Mouse (Mus musculus): ENCODE measurements around the gene Gpx2. TPM values are rescaled to one million over a fixed set of nuclear protein-coding genes. Genes with fewer than 3 reads are reported as not detected.

The Gpx2 gene
- polyA plus RNA-seq (2015; fragmentation: Nextera tagmentation; extraction: Ambion mirVana) = 69.0 and 91.0 TPM in 2 replicates

DNA sequence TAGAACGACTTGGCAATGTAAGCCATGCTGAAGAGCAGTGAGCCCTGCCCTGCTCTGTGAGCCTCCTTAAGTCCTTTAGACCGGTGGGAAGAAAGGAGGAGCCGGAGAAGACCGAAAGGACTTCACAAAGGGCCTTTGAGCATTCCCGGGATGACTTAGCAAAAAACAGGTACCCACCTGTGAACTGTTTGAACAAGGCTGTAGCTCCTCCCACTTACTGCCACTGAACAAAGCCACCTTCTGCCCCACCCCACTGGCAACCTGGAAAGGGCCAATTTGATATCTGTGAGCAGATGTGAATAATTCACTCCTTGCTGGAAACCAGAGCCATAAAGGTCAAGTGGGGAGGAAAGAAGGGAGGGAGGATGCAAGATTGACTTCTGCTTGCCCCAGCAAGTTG is at the start of gene Gpx2:
TSS of gene Gpx2 (minus strand) at position 205 of the 400 bp plus-strand sequence.
- H3K4me1 ChIP-seq (ENCODE audit: control insufficient read depth, insufficient read depth, low read length) = no peaks in the 10 kb centered on the region; the same call in 1 of the 2 replicates
- no peak within 1 kb of the TSS for H3K9ac ChIP-seq (ENCODE audit: low read depth, low read length)
- H3K4me3 ChIP-seq (ENCODE audit: low read length) = peak within 1 kb of the TSS; percentile 29
- H3K27me3 ChIP-seq (replicated peaks; ENCODE audit: control insufficient read depth, insufficient read depth, low read length) = no peaks in the 10 kb centered on the region
- WGBS = 58% methylated on average over 5 of the region's 5 CpGs
- no peaks in the 10 kb centered on the region for H3K36me3 ChIP-seq (ENCODE audit: control insufficient read depth, insufficient read depth, low read length)
- no peaks in the 10 kb centered on the region for H3K9me3 ChIP-seq (ENCODE audit: control insufficient read depth, low read length)
- peak within 1 kb of the TSS; percentile 13 for H3K4me2 ChIP-seq (ENCODE audit: low read depth, low read length)
- peak within 1 kb of the TSS; percentile 15; the same call in 1 of the 2 replicates for H3K27ac ChIP-seq (ENCODE audit: low read length)
- peak; percentile 74 for ATAC-seq

GRCm38 (mm10) chr12:76844346-76845061 is 49.1 kb upstream of the Gpx2 start:
- H3K4me2 ChIP-seq (ENCODE audit: low read depth, low read length) = no peak overlapping the region
- no peak overlapping the region for H3K27ac ChIP-seq (ENCODE audit: low read length)
- no peak overlapping the region for H3K4me3 ChIP-seq (ENCODE audit: low read length)
- no peaks in the 10 kb centered on the region for H3K36me3 ChIP-seq (ENCODE audit: control insufficient read depth, insufficient read depth, low read length)
- H3K9ac ChIP-seq (ENCODE audit: low read depth, low read length) = no peak overlapping the region
- 88% methylated on average over 15 of the region's 15 CpGs for WGBS
- ATAC-seq = no peak
- no peaks in the 10 kb centered on the region for H3K27me3 ChIP-seq (replicated peaks; ENCODE audit: control insufficient read depth, insufficient read depth, low read length)
- no peaks in the 10 kb centered on the region for H3K9me3 ChIP-seq (ENCODE audit: control insufficient read depth, low read length)
- H3K4me1 ChIP-seq (ENCODE audit: control insufficient read depth, insufficient read depth, low read length) = no peaks in the 10 kb centered on the region

- Histone ChIP-seq H3K9me3 (ENCODE audit: control insufficient read depth, low read length) (no peaks in the 10 kb centered on the region), H3K4me3 (ENCODE audit: low read length) (no peak overlapping the region), H3K4me2 (ENCODE audit: low read depth, low read length) (no peak overlapping the region), H3K27ac (ENCODE audit: low read length) (no peak overlapping the region), H3K4me1 (ENCODE audit: control insufficient read depth, insufficient read depth, low read length) (peaks cover 8% of the 10 kb centered on the region), H3K27me3 (replicated peaks; ENCODE audit: control insufficient read depth, insufficient read depth, low read length) (no peaks in the 10 kb centered on the region), H3K36me3 (ENCODE audit: control insufficient read depth, insufficient read depth, low read length) (no peaks in the 10 kb centered on the region), H3K9ac (ENCODE audit: low read depth, low read length) (no peak overlapping the region)
- 69% methylated on average over 6 of the region's 6 CpGs for WGBS
- no peak for ATAC-seq
These were observed 44.7 kb upstream of the Gpx2 start for GRCm38 (mm10) chr12:76840081-76840480.

DNA sequence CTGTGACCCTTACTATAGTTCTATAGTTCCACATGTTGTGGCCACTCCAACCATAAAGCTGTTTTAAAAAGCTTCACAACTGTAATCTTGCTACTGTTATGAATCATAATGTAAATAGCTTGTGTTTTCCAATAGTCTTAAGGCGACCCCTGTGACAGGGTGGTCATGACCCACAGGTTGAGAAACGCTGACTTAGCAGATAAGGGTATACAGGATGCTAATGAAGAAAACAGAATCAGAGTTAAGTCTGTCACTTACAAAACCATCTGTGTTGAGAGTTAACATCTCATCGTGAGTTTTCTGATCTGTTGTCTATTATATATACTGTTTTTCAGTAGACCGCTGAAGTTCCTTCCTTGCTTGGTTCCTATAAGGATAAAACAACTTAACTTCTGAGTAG is 43.9 kb upstream of the Gpx2 start:
- Histone ChIP-seq H3K4me3 (ENCODE audit: low read length) (no peak overlapping the region), H3K36me3 (ENCODE audit: control insufficient read depth, insufficient read depth, low read length) (no peaks in the 10 kb centered on the region), H3K9ac (ENCODE audit: low read depth, low read length) (no peak overlapping the region), H3K27ac (ENCODE audit: low read length) (no peak overlapping the region), H3K27me3 (replicated peaks; ENCODE audit: control insufficient read depth, insufficient read depth, low read length) (no peaks in the 10 kb centered on the region), H3K9me3 (ENCODE audit: control insufficient read depth, low read length) (no peaks in the 10 kb centered on the region), H3K4me2 (ENCODE audit: low read depth, low read length) (no peak overlapping the region), H3K4me1 (ENCODE audit: control insufficient read depth, insufficient read depth, low read length) (peaks cover 8% of the 10 kb centered on the region)
- no peak for ATAC-seq
- WGBS = 91% methylated on average over 4 of the region's 4 CpGs

DNA sequence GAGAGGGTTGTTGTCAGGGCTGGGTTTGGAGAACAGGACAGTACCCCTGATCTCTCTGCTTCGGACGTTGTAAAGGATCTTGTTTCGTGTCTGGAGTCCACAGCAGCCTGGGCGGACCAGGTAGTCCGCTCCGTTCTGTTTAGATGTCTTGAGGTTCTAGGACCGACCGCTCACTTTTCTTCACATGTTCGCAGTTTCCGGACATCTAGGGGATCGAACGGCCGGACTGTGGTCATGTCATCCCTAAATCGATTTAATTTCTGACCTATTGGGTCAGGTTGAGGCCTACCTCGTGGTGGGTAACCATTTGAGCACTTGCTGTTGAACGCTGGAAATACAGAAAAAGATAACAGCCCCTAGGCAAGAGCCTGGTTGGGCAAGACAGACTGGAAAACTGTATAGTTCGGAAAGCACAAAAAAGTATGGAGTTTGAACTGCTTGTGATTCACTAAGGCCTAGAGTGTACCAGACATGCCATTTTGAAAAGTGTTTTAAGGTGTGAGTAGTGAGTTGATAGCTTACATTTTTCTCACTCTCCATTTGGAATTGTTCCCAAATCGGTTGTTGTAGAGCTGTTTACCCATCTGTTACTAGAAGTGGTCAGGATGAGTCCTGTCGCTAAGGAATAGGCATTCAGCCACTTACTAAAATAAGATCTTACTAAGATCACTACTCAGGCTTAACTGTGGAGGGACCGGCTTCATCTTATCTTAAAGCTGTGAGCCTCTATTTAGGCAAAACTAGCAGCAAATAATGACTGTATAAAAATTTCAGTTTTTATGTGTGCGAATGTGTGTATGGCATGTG is 42.7 kb upstream of the Gpx2 start:
- WGBS = 12% methylated on average over 21 of the region's 21 CpGs
- H3K27me3 ChIP-seq (replicated peaks; ENCODE audit: control insufficient read depth, insufficient read depth, low read length) = no peaks in the 10 kb centered on the region
- peak; percentile 61 for ATAC-seq
- H3K4me3 ChIP-seq (ENCODE audit: low read length) = peak overlapping the region; percentile 74
- H3K4me1 ChIP-seq (ENCODE audit: control insufficient read depth, insufficient read depth, low read length) = peaks cover 8% of the 10 kb centered on the region
- H3K9ac ChIP-seq (ENCODE audit: low read depth, low read length) = peak overlapping the region; percentile 77
- no peaks in the 10 kb centered on the region for H3K36me3 ChIP-seq (ENCODE audit: control insufficient read depth, insufficient read depth, low read length)
- peak overlapping the region; percentile 66 for H3K4me2 ChIP-seq (ENCODE audit: low read depth, low read length)
- H3K27ac ChIP-seq (ENCODE audit: low read length) = no peak overlapping the region
- H3K9me3 ChIP-seq (ENCODE audit: control insufficient read depth, low read length) = no peaks in the 10 kb centered on the region

DNA sequence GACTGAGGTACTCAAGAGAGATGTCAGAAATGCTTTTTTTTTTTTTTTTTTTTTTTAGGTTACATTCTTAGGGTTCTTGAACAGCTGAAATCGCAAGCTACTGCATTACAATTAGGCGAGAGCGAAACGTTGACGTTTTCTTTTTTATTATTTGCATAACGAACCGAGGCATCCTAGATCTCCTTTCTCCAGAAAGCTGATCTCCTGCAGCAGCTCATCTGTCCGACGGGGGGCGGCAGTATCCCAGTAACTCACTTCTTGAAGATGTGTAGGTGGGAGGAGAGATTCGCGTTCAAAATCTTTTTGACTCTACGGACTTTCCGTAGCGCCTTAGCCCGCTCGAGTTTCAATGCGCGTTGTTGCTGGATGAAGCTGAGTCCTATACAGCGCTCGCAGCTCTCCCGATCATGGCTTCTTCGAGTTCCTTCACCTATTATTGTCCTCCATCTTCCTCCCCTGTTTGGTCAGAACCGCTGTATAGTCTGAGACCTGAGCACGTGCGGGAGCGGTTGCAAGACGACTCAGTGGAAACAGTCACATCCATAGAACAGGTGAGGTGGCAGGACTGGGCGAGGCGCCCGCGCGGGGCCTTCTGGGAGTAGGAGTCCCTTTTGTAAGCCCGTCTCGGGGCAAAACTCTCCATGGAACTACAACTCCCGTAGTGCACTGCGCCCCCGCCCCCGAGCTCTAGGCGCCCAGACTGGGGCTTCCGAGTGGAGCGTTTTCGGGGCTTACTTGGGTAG is 41.9 kb upstream of the Gpx2 start:
- Histone ChIP-seq H3K27ac (ENCODE audit: low read length) (no peak overlapping the region), H3K4me3 (ENCODE audit: low read length) (peak overlapping the region; percentile 74), H3K4me1 (ENCODE audit: control insufficient read depth, insufficient read depth, low read length) (peaks cover 8% of the 10 kb centered on the region), H3K36me3 (ENCODE audit: control insufficient read depth, insufficient read depth, low read length) (no peaks in the 10 kb centered on the region), H3K9me3 (ENCODE audit: control insufficient read depth, low read length) (no peaks in the 10 kb centered on the region), H3K9ac (ENCODE audit: low read depth, low read length) (peak overlapping the region; percentile 77), H3K4me2 (ENCODE audit: low read depth, low read length) (peak overlapping the region; percentile 66), H3K27me3 (replicated peaks; ENCODE audit: control insufficient read depth, insufficient read depth, low read length) (no peaks in the 10 kb centered on the region)
- peak; percentile 100 for ATAC-seq
- under 1% methylated on average over 43 of the region's 43 CpGs for WGBS

- H3K27ac ChIP-seq (ENCODE audit: low read length) = no peak overlapping the region
- no peaks in the 10 kb centered on the region for H3K27me3 ChIP-seq (replicated peaks; ENCODE audit: control insufficient read depth, insufficient read depth, low read length)
- H3K9ac ChIP-seq (ENCODE audit: low read depth, low read length) = no peak overlapping the region
- H3K36me3 ChIP-seq (ENCODE audit: control insufficient read depth, insufficient read depth, low read length) = no peaks in the 10 kb centered on the region
- no peak for ATAC-seq
- no peak overlapping the region for H3K4me2 ChIP-seq (ENCODE audit: low read depth, low read length)
- H3K9me3 ChIP-seq (ENCODE audit: control insufficient read depth, low read length) = no peaks in the 10 kb centered on the region
- 5% methylated on average over 3 of the region's 3 CpGs for WGBS
- H3K4me1 ChIP-seq (ENCODE audit: control insufficient read depth, insufficient read depth, low read length) = no peaks in the 10 kb centered on the region; the same call in 1 of the 2 replicates
- H3K4me3 ChIP-seq (ENCODE audit: low read length) = no peak overlapping the region
These were observed 37.4 kb upstream of the Gpx2 start for GRCm38 (mm10) chr12:76832704-76833103.

- no peak for ATAC-seq
- no peaks in the 10 kb centered on the region for H3K36me3 ChIP-seq (ENCODE audit: control insufficient read depth, insufficient read depth, low read length)
- H3K9ac ChIP-seq (ENCODE audit: low read depth, low read length) = no peak overlapping the region
- no peaks in the 10 kb centered on the region for H3K27me3 ChIP-seq (replicated peaks; ENCODE audit: control insufficient read depth, insufficient read depth, low read length)
- WGBS = 67% methylated on average over 4 of the region's 4 CpGs
- H3K4me2 ChIP-seq (ENCODE audit: low read depth, low read length) = no peak overlapping the region
- no peak overlapping the region for H3K4me3 ChIP-seq (ENCODE audit: low read length)
- peaks cover 17% of the 10 kb centered on the region for H3K4me1 ChIP-seq (ENCODE audit: control insufficient read depth, insufficient read depth, low read length)
- H3K27ac ChIP-seq (ENCODE audit: low read length) = no peak overlapping the region
- H3K9me3 ChIP-seq (ENCODE audit: control insufficient read depth, low read length) = no peaks in the 10 kb centered on the region
These were observed 29.9 kb upstream of the Gpx2 start for GRCm38 (mm10) chr12:76825283-76825682.

- Histone ChIP-seq H3K27me3 (replicated peaks; ENCODE audit: control insufficient read depth, insufficient read depth, low read length) (no peaks in the 10 kb centered on the region), H3K4me2 (ENCODE audit: low read depth, low read length) (peak within 1 kb of the TSS; percentile 98), H3K27ac (ENCODE audit: low read length) (peak within 1 kb of the TSS; percentile 12; the same call in 1 of the 2 replicates), H3K4me3 (ENCODE audit: low read length) (peak within 1 kb of the TSS; percentile 71), H3K9me3 (ENCODE audit: control insufficient read depth, low read length) (no peaks in the 10 kb centered on the region), H3K36me3 (ENCODE audit: control insufficient read depth, insufficient read depth, low read length) (no peaks in the 10 kb centered on the region), H3K9ac (ENCODE audit: low read depth, low read length) (peak within 1 kb of the TSS; percentile 85), H3K4me1 (ENCODE audit: control insufficient read depth, insufficient read depth, low read length) (peaks cover 35% of the 10 kb centered on the region)
- WGBS = 8% methylated on average over 16 of the region's 17 CpGs
- ATAC-seq = peak; percentile 3; the same call in 1 of the 2 replicates
These were observed 27.3 kb upstream of the Gpx2 start, which contains the start of gene Rab15 for GRCm38 (mm10) chr12:76822651-76823041. Rab15 (minus strand) TSS chr12:76822908.

Data from intestine, embryonic 16.5 days (tissue).